Mouse (Mus musculus) neural tube, embryonic 11.5 days (tissue): ENCODE results near the gene Zfp541. TPM values are rescaled to one million over a fixed set of nuclear protein-coding genes. Genes with fewer than 3 reads are reported as not detected.
A peak's percentile ranks its signal among the peaks of the same experiment; 100 is the strongest.

Experiments
- ATAC-seq: fragments of 200-750 bp; cut with Nextera tagmentation; 2 replicates; pipeline ENCODE4 v1.8.0; 2017; ENCODE audit warnings: moderate number of reproducible peaks, mild to moderate bottlenecking, moderate TSS enrichment, moderate library complexity; ENCODE audit not compliant: insufficient read depth, low FRiP score, low TSS enrichment
- DNase-seq: peaks from one replicate; pipeline ENCODE4 v3.0.0-alpha.2; 2015; ENCODE audit warnings: low spot score
- H3K27ac ChIP-seq: fragments of 300-500 bp; sonication (generic); 2 replicates; pipeline ENCODE4 v1.5.1; 2014; ENCODE audit warnings: low read depth, mild to moderate bottlenecking, low read length
- H3K27me3 ChIP-seq: fragments of 300-500 bp; sonication (generic); 2 replicates; pipeline ENCODE4 v1.6.1; 2014; ENCODE audit warnings: mild to moderate bottlenecking, low read length, mixed read lengths; ENCODE audit not compliant: control insufficient read depth, insufficient read depth
- H3K36me3 ChIP-seq: fragments of 300-500 bp; sonication (generic); 2 replicates; pipeline ENCODE4 v1.6.1; 2014; ENCODE audit warnings: mild to moderate bottlenecking, low read length, moderate library complexity, mixed read lengths; ENCODE audit not compliant: control insufficient read depth, insufficient read depth
- H3K4me1 ChIP-seq: fragments of 300-500 bp; sonication (generic); 2 replicates; pipeline ENCODE4 v1.6.1; 2014; ENCODE audit warnings: low read length, mixed read lengths; ENCODE audit not compliant: control insufficient read depth, insufficient read depth
- H3K4me2 ChIP-seq: fragments of 300-500 bp; sonication (generic); 2 replicates; pipeline ENCODE4 v1.6.1; 2014; ENCODE audit warnings: low read depth, mild to moderate bottlenecking, moderate library complexity
- H3K4me3 ChIP-seq: fragments of 300-500 bp; sonication (generic); 2 replicates; pipeline ENCODE4 v1.5.1; 2014; ENCODE audit warnings: low read depth, low read length
- H3K9ac ChIP-seq: fragments of 300-500 bp; sonication (generic); 2 replicates; pipeline ENCODE4 v1.6.1; 2014; ENCODE audit warnings: mild to moderate bottlenecking, low read length
- H3K9me3 ChIP-seq: fragments of 300-500 bp; sonication (generic); 2 replicates; pipeline ENCODE4 v1.6.1; 2016; ENCODE audit warnings: low read length; ENCODE audit not compliant: control insufficient read depth
- WGBS: fragments of 180-500 bp; shearing (Covaris S2); extraction: QIAGEN DNeasy Blood & Tissue Kit; methylation state at CpG from one replicate; pipeline ENCODE4 v1.1.7; 2014; 5-methylcytosine and 5-hydroxymethylcytosine counted together
- polyA plus RNA-seq: library from polyadenylated mRNA; unstranded; fragments of >200 nt; fragmentation: Nextera tagmentation; extraction: Ambion mirVana; gene quantifications from 2 replicates; pipeline ENCODE4 v1.2.1, GENCODE M21; 2014

The Zfp541 gene
- polyA plus RNA-seq, 1 experiment from 2014 or later = 0.08 TPM

DNA sequence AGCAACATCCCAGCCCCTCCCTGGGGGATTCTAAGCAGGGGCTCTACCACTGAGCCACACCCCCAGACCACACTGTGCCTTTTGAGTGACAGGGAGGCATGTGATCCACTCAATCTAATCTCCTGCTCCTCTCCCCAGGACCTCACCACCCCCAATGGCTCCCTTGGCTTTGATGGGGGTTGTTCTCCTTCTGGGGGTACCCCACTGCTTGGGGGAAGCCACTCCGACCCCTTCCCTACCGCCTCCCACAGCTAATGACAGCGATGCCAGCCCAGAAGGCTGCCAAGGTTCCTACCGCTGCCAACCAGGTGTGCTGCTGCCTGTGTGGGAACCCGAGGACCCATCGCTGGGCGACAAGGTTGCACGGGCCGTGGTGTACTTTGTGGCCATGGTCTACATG lies 72.1 kb downstream of the Zfp541 start:
- 92% methylated on average over 9 of the region's 9 CpGs for WGBS
- H3K9ac ChIP-seq = no peak overlapping the region
- no peaks in the 10 kb centered on the region for H3K9me3 ChIP-seq
- ATAC-seq = no peak
- no peak overlapping the region for H3K4me2 ChIP-seq
- 0 out of 2 replicates have a peak overlapping the region, but pooled peaks have one; percentile 10 for H3K27ac ChIP-seq
- no peak overlapping the region for H3K4me3 ChIP-seq
- H3K36me3 ChIP-seq = no peaks in the 10 kb centered on the region
- H3K4me1 ChIP-seq = peaks cover 38% of the 10 kb centered on the region
- DNase-seq = no peak
- H3K27me3 ChIP-seq = 0 out of 2 replicates have a peak, but pooled peaks cover 2% of the 10 kb centered on the region

DNA sequence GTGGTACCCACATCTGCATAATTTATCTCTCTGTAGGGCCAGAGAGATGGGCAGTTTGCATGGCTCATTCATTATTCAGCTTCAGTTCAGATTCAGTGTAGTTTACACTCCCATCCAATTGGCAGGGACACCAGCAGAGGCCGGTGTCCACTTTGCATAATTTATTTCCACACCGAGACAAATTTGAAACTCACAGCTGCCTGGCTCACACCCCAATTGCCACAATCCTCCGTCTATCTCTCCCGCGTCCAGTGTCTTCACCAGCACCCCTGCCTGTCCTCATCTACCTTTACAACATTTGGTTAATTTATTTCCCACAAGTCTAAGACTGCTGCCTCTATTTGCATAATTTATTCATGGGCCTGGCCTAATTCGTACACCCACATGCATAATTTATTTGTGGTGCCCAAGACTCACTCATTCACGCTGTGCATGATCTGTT lies 73.4 kb downstream of the Zfp541 start:
- ATAC-seq (peak; percentile 76), DNase-seq (peak; percentile 47)
- Histone ChIP-seq H3K4me2 (no peak overlapping the region), H3K9ac (no peak overlapping the region), H3K36me3 (no peaks in the 10 kb centered on the region), H3K4me3 (no peak overlapping the region), H3K4me1 (peaks cover 33% of the 10 kb centered on the region), H3K27me3 (0 out of 2 replicates have a peak, but pooled peaks cover 2% of the 10 kb centered on the region), H3K27ac (no peak overlapping the region), H3K9me3 (no peaks in the 10 kb centered on the region)
- 48% methylated on average over 7 of the region's 7 CpGs for WGBS

Other genes starting within 250 kb of the Zfp541 start
- gene Obox6, start 222.1 kb upstream of the Zfp541 start, polyA plus RNA-seq = not detected in 2 replicates
- gene Crx, start 181.8 kb upstream of the Zfp541 start, polyA plus RNA-seq = not detected in 2 replicates
- gene Crxos, start 179.2 kb upstream of the Zfp541 start, polyA plus RNA-seq = 0.56 TPM in 1 of 2 replicates, not detected in the other
- gene Selenow, start 139.4 kb upstream of the Zfp541 start, polyA plus RNA-seq = 917 and 923 TPM in 2 replicates
- gene Nop53, start 115.7 kb upstream of the Zfp541 start, polyA plus RNA-seq = 176 and 182 TPM in 2 replicates
- gene Ehd2, start 94.2 kb upstream of the Zfp541 start, polyA plus RNA-seq = 11.2 and 11.3 TPM in 2 replicates
- 7.5 and 8.7 TPM in 2 replicates for gene Bicra, start 13.9 kb upstream of the Zfp541 start, polyA plus RNA-seq
- 175 and 184 TPM in 2 replicates for gene Napa, start 36.6 kb downstream of the Zfp541 start, polyA plus RNA-seq
- 21.1 and 22.8 TPM in 2 replicates for gene Kptn, start 58.1 kb downstream of the Zfp541 start, polyA plus RNA-seq
- gene Slc8a2, start 68.0 kb downstream of the Zfp541 start, polyA plus RNA-seq = 0.95 and 1.0 TPM in 2 replicates
- gene Meis3, start 113.3 kb downstream of the Zfp541 start, polyA plus RNA-seq = 171 and 196 TPM in 2 replicates
- gene Dhx34, start 160.2 kb downstream of the Zfp541 start, polyA plus RNA-seq = 11.9 and 12.1 TPM in 2 replicates
- 0.07 TPM in 1 of 2 replicates, not detected in the other for gene C5ar2, start 182.3 kb downstream of the Zfp541 start, polyA plus RNA-seq
- 2.1 and 2.3 TPM in 2 replicates for gene C5ar1, start 197.7 kb downstream of the Zfp541 start, polyA plus RNA-seq
- gene Inafm1, start 211.8 kb downstream of the Zfp541 start, polyA plus RNA-seq = 12.7 and 13.8 TPM in 2 replicates
- 19.6 and 20.8 TPM in 2 replicates for gene Ccdc9, start 225.0 kb downstream of the Zfp541 start, polyA plus RNA-seq
- 8.4 and 11.9 TPM in 2 replicates for gene Bbc3, start 246.6 kb downstream of the Zfp541 start, polyA plus RNA-seq